Mouse (Mus musculus): Measurements from ENCODE around the gene Gm11562.

The Gm11562 gene

DNA sequence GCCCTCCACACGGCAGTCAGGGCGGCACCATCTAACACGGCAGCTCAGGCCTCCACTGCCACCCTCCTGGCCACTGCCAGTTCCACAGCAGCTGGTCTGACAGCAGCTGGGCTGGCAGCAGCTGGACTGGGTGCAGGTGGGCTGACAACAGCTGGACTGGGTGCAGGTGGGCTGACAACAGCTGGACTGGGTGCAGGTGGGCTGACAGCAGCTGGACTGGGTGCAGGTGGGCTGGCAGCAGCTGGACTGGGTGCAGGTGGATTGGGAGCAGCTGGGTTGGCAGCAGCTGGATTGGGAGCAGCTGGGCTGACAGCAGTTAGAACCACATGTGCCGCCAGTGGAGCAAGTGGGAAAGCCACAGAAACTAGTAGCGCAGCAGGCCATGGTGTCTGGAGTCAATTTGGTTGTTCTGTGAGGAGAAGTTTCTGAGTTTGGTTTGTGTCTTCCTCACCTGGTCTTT, 37.0 kb downstream of the Gm11562 start, which contains the start of gene Krtap1-4:
Gene Krtap1-4, minus strand, starts transcription at position 410 of the 460 bp plus-strand sequence.
- DNase-seq, result no peak

DNA sequence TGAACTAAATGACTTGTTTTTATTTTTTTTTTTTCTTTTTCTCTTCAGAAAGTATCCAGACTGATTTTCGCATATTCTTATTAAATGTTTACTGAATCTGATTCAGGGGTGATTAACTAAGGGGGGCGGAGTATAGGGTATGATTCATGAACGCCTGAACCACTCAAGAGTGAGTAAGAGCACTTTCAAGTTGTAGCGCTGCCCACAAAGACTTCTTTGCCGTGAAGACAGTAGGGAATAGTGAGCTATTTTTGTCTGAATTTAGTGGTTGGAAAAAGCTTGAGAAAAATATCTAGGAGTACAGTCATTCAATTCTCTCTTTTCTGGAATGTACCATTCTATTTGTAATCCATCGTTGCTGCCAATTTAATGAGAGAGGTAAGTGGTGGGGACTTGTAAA, 38.7 kb downstream of the Gm11562 start:
- DNase-seq, result no peak

DNA sequence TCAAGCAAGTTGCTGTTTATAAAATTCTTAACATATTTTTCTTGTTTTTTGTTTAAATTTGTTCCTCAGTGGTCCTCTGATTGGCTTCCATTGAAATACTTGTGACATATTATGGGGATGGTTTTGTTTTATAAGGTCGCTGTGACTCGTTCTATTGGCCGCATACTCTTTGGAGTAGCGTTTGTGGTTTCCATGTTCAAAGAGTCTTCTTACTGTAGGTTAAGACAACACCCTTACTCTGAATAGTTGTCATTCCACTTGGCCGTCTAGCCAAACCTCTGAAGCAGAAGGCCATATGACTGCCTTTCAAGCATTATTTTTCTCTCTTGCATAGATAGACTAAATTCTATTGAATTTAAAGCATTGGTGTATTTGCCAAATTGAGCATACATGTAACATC, 39.2 kb downstream of the Gm11562 start:
- DNase-seq, result no peak

DNA sequence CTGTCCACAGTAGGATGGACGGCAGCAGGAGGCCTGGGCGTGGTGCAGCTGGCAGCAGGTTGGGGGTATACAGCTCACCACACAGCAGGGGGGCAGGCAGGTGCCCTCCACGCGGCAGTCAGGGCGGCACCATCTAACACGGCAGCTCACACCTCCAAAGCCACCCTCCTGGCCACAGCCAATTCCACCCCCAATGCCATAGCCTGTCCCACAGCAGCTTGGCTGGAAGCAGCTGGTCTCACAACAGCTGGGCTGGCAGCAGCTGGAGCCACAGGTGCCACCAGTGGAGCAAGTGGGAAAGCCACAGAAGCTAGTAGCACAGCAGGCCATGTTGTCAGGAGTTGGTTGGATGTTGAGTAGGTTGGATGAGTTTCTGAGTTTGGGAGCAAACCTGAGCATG, 39.6 kb downstream of the Gm11562 start, which contains the start of gene Krtap1-5:
Gene Krtap1-5, minus strand, starts transcription at position 381 of the 400 bp plus-strand sequence.
- no peak for DNase-seq

DNA sequence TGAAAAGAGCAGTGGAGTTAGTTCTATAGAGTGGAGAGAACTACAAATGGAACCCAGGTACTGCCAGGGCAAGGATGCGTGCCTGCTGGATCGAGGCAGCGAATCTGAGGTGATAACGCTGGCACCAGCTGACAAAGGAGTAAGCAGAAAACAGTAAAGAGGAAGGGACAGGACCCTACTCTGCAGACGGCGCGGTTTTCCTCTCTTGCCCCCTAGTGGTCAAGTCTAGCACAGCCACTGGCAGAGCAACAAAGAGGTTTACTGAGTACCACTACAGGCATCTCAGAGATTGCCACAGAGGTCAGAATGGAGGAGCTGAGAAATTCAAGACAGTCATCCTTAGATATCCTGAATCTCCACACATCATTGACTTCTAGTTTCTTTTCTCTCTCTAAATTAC, 46.1 kb downstream of the Gm11562 start:
- peak; percentile 71 for DNase-seq

DNA sequence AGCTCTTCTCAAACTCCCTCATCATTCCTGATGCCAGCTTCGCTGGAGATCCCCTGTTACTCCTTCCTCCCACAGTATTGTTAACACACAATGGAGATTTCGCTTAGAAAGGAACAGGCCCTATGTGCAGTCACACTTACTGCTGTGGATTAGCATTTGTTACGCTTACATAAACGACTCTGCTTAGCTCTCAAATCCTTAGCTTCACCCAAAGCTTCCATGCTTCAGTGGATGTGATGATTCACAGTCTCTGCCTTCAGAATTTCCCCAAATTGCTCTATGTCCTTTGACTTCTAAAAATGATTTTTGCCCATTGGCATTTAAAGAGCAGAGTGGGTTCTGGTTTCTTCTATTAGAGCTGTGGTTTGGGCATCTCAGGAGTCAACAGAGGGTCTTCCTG, 47.1 kb downstream of the Gm11562 start:
- no peak for DNase-seq

Data from kidney, postnatal 14 days (tissue).